Mouse (Mus musculus): ENCODE measurements around the gene Mfsd12.

DNA sequence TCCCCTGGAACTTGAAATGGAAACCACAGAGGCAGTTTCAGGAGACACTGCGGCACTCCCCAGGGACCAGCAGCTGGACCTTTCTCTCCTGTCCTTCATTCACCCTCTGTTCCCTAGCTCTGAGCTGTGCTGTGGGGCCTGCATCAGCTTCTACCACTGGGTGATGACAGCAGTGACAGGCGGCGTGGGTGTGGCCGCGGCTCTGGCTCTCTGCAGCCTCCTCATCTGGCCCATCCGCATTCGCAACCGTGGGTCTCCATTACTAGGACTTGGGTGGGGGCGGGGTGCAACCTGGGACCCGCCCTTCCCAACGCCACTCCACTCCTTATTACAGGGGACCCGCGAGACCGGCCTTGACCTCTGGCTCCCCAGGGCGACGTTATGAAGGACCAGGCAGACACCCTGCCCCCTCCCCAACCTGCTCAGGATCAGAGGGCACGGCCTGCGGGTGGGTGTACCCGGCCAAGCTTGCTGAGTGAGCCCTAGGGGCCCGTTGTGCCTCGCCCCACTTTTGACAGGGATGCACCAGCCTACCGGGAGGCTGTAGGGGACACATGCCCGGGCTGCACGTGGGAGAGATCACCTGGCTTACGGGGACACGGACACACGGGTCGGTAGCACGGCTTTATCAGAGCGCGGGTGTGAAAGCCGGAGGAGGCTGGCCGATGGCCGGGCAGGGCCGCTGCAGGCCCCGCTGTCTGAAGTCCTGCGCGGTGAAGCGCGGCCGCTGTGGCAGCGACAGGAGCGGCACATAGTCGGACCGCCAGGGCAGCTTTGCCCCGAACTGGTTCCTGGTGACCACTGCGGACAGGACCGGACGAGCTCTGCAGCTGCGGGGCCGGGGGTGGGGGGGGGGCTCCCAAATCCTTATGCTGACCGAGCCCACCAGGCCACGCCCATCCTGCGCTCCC is 6.4 kb downstream of the Mfsd12 start:
- no peak for TF ChIP-seq CTCF (IDR thresholded peaks at IDR 0.05; ENCODE audit: borderline replicate concordance, extremely low read depth, insufficient read depth, insufficient read length)
- TF ChIP-seq POLR2A (IDR thresholded peaks at IDR 0.05; ENCODE audit: borderline replicate concordance, extremely low read depth, insufficient read depth, insufficient read length, poor library complexity, severe bottlenecking), result no peak

Measured in brain, embryonic 14.5 days (tissue).